Mouse (Mus musculus) right cerebral cortex, postnatal 36 days (tissue): Measurements from ENCODE around the gene Plekhm1.

ENCODE experiments used
- DNase-seq, 2 experiments: peaks; one replicate each; pipeline ENCODE4 v3.0.0; 2022; ENCODE audit warnings: low spot score in 2 of 2, mixed read lengths in 1 of 2

Gene Plekhm1

DNA sequence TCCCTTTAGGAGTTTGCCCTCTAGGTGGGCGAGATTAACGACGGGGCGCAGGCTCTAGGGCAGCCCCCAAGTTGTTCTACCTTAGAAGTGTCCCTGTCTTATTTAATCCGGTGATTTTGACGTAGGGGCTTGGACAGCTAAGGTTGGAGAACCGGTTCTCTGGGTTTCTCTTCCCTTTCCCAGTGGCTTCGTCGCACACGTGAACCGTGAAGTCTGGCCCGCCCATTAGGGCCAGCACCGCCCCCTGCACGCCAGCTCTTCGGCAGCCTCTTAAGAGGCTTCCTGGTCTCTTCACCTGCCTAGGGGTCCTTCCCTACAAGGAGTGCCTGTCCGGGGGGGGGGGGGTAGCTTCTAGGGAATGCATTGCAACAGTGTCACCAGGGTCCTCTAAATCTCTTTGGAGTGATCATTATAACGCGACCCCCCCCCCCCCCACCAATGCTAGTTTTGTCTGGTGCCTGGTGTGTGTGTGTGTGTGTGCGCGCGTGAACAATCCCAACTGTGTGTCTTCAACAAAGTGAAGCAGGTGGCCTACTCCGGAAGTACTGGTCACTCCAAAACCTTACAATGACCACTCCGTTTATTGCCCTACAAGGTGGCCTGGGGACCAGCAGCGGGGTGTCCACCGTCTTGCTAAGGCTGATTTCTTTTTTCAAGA lies 51.0 kb downstream of the Plekhm1 start:
- no peak for DNase-seq

DNA sequence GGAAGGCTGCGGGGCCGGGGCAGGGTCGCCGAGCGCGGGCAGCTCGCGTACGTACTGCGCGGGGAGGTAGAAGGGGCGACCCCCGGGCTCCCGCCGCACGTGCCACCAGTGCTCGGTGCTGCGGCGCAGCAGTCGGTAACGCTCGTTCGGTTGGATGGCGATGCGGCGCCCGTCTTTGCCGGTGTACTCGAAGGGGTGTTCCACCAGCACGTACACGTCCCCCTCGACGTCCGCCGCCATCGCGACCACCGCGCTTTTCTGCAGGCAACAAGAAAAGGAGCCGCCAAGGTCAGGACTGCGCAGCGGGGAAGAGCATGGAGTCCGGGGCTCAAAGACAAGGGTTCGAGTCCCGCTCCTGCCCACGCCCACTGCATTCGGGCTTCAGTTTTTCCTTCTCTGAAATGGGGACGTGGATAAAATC lies 51.8 kb downstream of the Plekhm1 start:
- DNase-seq, result no peak

DNA sequence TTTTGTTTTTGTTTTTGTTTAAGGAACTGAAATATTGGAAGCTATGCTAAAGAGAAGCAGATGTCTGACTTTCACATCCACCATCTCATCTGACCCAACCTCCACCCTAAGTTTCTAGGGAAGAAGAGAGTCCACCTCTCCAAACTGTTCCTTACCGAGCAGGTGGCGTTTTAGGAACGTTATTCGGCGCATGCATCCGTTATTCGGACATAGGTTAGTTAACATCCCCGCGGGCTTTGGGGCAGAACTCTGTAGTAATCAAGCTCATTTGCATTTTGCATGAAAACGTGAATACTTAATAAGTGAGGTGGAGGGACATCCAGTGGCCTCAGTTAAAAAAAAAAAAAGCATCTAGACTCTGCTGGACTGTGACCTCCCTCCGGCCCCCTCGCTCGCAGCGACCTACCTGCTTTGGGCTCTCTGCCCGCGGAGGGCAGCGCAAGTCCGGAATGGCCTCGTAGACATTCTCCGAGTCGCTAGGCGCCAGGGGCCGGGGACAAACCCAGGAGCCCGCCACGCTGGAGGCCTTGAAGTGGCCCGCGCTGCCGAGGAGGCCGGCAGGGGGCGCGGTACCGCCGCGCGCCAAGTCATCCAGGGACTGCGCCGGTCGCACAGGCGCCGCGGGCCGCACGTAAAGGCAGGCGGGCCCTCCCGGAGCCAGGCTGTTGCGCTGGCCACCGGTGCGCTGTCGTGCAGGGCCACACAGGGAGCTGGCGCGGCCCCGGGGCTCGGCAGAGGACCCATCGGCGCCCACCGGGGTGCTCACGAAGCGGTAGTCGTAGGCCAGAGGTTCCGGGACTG lies 52.4 kb downstream of the Plekhm1 start:
- peak; percentile 67 to 73 for DNase-seq

- no peak for DNase-seq
Observed at GRCm38 (mm10) chr11:103359122-103359521, 53.4 kb downstream of the Plekhm1 start.

- no peak for DNase-seq
Observed at GRCm38 (mm10) chr11:103358316-103358715, 54.2 kb downstream of the Plekhm1 start.

GRCm38 (mm10) chr11:103357710-103358109 lies 54.8 kb downstream of the Plekhm1 start:
- DNase-seq, result no peak

DNA sequence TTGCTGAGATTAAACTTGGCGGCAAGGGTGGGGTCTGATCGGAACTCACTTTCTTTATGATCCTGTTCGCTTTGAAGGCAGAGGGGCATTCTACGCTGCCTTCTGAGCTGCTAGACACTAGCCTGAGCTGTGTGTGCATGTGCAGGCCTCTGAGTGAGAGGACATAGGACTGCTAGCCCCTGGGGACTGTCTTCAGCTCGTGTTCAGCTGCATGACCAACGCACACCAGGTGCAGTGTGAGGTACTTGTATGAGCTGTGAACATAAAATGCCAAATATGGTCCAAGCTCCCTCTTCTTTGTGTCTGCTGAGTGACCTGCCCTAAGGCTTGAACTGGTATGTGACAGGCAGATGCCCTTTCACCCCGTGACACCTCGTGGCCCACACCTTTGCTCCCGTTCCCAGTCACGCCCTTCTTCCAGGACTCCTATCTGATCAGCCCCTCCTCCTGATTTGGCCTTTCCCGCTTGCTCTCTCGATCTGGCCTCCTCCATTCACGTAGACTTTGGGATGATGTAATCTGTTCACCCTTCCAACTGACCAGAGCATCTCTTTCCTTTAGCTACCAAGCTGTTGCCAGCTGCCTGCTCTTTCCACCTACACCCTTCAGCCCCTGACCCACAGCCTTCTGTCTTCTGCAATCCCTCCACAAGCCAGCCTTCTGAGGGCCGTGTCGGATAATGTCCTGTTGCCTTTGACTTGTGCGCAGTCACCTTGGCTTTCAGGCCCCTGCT lies 55.4 kb downstream of the Plekhm1 start:
- no peak for DNase-seq

DNA sequence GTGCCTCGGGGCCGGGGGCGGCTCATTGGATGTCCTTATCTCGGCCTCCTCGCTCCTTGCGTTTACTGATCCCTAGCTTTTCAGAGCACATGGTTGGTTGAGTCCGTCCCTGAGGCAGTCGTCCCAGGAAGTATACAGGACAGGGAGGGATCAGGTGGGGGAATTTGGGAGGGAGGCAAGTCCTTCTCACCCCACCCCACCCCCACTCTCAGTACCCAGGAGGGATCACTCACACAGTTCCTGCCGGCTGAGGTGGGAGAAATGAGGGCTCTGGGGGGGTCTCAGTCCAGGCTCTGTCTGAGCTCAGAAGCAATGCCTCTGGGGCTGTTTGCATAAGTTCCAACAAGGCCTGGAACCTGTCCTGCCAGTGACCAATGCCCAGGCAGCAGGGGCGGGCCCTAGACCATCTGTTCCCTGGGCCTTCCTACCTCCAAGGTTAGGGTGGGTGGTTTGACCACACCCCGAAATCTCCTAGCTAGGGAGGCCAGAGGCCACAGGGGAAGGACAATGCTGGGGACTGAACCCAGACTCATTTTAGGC lies 56.4 kb downstream of the Plekhm1 start:
- DNase-seq, result no peak

- DNase-seq, result no peak
Observed at GRCm38 (mm10) chr11:103355251-103355650, 57.2 kb downstream of the Plekhm1 start.

DNA sequence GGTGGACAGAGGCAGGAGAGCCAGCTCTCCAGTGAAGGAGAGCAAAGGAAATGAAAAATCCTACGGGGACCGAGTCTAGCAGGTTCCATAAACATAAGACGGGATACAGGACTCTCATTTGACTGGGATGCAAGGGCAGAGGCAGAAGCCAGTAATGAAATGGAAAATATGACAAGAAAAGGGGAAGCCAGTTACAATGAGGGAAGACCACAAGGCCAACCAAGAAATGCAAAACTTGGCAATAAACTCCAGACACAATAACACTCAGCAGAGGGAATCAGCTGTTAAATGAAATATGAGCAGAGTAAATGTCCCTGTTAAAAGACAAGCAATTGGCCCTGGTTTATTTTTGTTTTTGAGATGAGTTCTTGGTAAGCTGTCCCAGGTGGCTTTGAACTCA lies 58.5 kb downstream of the Plekhm1 start:
- no peak for DNase-seq

GRCm38 (mm10) chr11:103352239-103352814 lies 60.2 kb downstream of the Plekhm1 start:
- DNase-seq, result no peak

GRCm38 (mm10) chr11:103350711-103351315 lies 61.7 kb downstream of the Plekhm1 start:
- no peak for DNase-seq

- no peak for DNase-seq
Observed at GRCm38 (mm10) chr11:103349699-103350098, 62.8 kb downstream of the Plekhm1 start.

DNA sequence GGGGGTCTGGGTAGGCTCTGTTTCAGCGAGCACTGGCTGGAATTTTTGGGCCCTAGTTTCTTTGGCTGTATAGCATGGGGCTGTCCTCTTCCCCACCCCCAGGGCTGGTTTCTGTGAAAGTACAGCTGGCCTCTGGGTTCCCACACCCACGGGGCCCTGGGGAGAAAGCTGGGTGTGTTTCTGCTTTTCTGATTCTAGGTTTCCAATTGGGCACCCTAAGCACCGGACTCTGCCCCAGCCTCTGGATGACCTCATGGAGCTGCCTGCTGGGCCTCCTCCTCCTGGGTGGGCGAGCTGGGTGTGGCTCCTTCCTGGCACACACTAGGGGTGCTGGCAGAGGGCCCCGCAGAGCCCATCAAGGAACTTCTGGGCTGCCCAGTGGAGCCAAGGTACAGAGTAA lies 65.8 kb downstream of the Plekhm1 start:
- DNase-seq, result no peak

DNA sequence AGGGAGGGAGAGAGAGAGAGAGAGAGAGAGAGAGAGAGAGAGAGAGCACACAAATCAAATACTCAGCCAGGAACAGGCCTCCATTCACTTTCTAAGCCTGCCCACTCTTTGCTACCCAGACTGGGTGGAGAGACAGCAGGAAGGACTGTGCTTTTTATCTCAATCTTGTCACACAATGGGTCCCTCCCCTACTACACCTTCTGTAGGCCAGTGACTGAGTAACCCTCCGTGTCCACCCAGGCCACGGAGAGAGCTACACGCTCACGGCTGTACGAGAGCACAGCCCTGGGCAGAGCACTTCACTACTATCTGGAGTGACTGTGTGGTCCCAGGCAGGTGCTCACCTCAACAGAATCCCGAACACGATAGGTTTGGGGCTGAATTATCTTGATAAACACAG lies 66.3 kb downstream of the Plekhm1 start:
- DNase-seq, result no peak

- DNase-seq, result no peak
Observed at GRCm38 (mm10) chr11:103345408-103346091, 66.9 kb downstream of the Plekhm1 start.

GRCm38 (mm10) chr11:103344494-103345332 lies 67.8 kb downstream of the Plekhm1 start:
- no peak for DNase-seq

- no peak for DNase-seq
Observed at GRCm38 (mm10) chr11:103343881-103344280, 68.6 kb downstream of the Plekhm1 start.

DNA sequence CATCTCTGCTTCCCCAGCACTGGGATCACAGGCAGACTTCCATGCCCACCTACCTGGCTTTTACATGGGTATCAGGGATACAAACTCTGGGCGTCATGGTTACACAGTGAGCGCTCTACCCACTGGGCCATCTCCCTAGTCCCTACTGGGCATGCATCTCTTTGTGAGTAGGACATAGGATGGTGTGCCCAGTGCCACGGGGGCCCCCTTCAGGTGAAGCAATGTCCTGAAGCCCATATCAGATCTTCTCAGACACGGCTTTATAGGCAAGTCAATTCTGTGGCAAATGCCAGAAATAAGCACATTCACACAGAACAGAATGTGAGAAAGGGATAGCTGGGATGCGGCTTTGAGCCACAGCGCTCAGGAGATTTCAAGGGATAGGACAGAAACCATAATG lies 69.4 kb downstream of the Plekhm1 start:
- DNase-seq, result no peak

DNA sequence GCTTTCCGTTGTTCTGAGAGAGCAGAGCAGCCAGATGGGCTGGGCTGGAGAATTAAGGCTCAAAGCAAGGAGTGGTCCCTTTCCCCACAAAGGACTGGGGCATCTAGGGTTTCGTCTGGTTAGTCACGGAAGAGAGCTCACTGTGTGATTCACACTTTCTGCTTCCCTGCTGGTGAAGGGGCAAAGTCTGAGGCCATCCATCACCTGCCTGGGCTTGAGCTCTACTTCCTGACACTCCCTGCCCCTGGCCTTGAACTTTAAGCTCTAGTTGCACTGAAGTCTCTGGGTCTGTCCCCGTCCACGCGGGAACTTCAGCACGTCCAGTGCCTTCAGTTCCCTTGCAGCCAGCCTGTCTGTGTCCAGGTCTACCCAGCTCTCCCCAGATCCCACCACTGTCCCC lies 71.8 kb downstream of the Plekhm1 start:
- no peak for DNase-seq
